In genomic region chr9:121302543-121302942, GRCm38 (mm10) we compare ENCODE assay signal across 9 mouse cellular contexts. TPM values are rescaled to one million over a fixed set of nuclear protein-coding genes. Genes with fewer than 3 reads are reported as not detected.
DNase-seq lines count a peak whose midpoint lies in the region; ATAC-seq and TF ChIP-seq lines count a peak whose summit lies in the region.
"Had no signal": no experiment of that assay in that cellular context is flagged by ENCODE, and none has a peak within 500 bp of the region (broad histone marks: within the 10 kb centered on the region; RNA-seq: fewer than 3 reads in every experiment).

No protein-coding gene starts in this region.

- H3K36me3 ChIP-seq in kidney, adult 2 months (ENCODE audit: control insufficient read depth, insufficient read depth, low read length): no peaks in the 10 kb centered on the region

- no peak overlapping the region for H3K27ac ChIP-seq in kidney, adult 2 months (ENCODE audit: insufficient read depth, low read depth, low read length)

- TF ChIP-seq CTCF in kidney, adult 2 months (conservative IDR thresholded peaks at IDR 0.05; ENCODE audit: insufficient read depth, insufficient read length, low read depth, low read length): peak; percentile 41

- H3K4me1 ChIP-seq in kidney, adult 2 months (ENCODE audit: control insufficient read depth, insufficient read depth, low read length): peaks cover 43% of the 10 kb centered on the region

- 85% methylated on average over 7 of the region's 8 CpGs for WGBS in kidney, adult 2 months

- peak; percentile 54 for DNase-seq in CD4-positive, CD25-positive, alpha-beta regulatory T cell, adult 2 months (ENCODE audit: low read depth, low spot score)
- no peak for DNase-seq in kidney, adult 2 months
- no peak for DNase-seq in kidney, postnatal 10 days
- peak; percentile 46 for DNase-seq in thymus, postnatal 0 days (ENCODE audit: low spot score)
- DNase-seq in thymus, postnatal 36 days: no peak
- DNase-seq in retina, postnatal 1 day: no peak
- no peak for DNase-seq in layer of hippocampus, adult 9-11 months
- DNase-seq: adrenal gland, postnatal 25 days had no signal

- no peak for TF ChIP-seq POLR2A in kidney, adult 2 months (IDR thresholded peaks at IDR 0.05; ENCODE audit: low read depth, low read length)

- no peak overlapping the region for H3K4me3 ChIP-seq in kidney, adult 2 months (ENCODE audit: insufficient read depth, low read depth, low read length)

- ATAC-seq in CD4-positive, CD25-positive, alpha-beta regulatory T cell, adult 4 months: no peak

- no peaks in the 10 kb centered on the region for H3K27me3 ChIP-seq in kidney, adult 2 months (replicated peaks; ENCODE audit: control insufficient read depth, insufficient read depth, low read length)

RNA-seq across cellular contexts. Expression of gene Trak1, which starts 5.2 kb away (rescaled TPM):
- polyA plus RNA-seq in CD4-positive, CD25-positive, alpha-beta regulatory T cell, adult 4 months (2017; shearing (Covaris generic)): 10 to 100 TPM in 1 of 2 experiments, 1 to 10 TPM in 1; 8.9 to 10.7 TPM
- 65.1 and 65.2 TPM in 2 replicates for polyA plus RNA-seq in kidney, adult 2 months (2012; rRNA removed)
- 17.0 and 22.6 TPM in 2 replicates for polyA plus RNA-seq in thymus, postnatal 0 days (2015; fragmentation: Nextera tagmentation; extraction: Ambion mirVana)

RNA-seq across cellular contexts. Expression of gene Ulk4, which starts 25.5 kb away (rescaled TPM):
- polyA plus RNA-seq in CD4-positive, CD25-positive, alpha-beta regulatory T cell, adult 4 months (2017; shearing (Covaris generic)): 1 to 10 TPM; 1.5 to 6.2 TPM
- 1.9 and 4.8 TPM in 2 replicates for polyA plus RNA-seq in kidney, adult 2 months (2012; rRNA removed)
- 55.5 and 65.0 TPM in 2 replicates for polyA plus RNA-seq in thymus, postnatal 0 days (2015; fragmentation: Nextera tagmentation; extraction: Ambion mirVana)

Comparison
In these comparisons a context has a peak if more than half of its experiments do, and no peak if none do; other contexts are left out.
1. DNase-seq: peak in CD4-positive, CD25-positive, alpha-beta regulatory T cell, adult 2 months (single experiment) and thymus, postnatal 0 days (single experiment); none in kidney, adult 2 months (single experiment), kidney, postnatal 10 days (single experiment), thymus, postnatal 36 days (0 of 2), retina, postnatal 1 day (single experiment) and layer of hippocampus, adult 9-11 months (single experiment).